ENCODE assay signal across 22 mouse cellular contexts in genomic region chr2:181391541-181391940, GRCm38 (mm10). TPM values are rescaled to one million over a fixed set of nuclear protein-coding genes. Genes with fewer than 3 reads are reported as not detected.
DNase-seq lines count a peak whose midpoint lies in the region; ATAC-seq lines count a peak whose summit lies in the region.
"Had no signal": no experiment of that assay in that cellular context is flagged by ENCODE, and none has a peak within 500 bp of the region (broad histone marks: within the 10 kb centered on the region; RNA-seq: fewer than 3 reads in every experiment).

No protein-coding gene starts in this region.

- no peak overlapping the region for H3K27ac ChIP-seq in hindbrain, embryonic 13.5 days
- no peak overlapping the region for H3K27ac ChIP-seq in hindbrain, embryonic 16.5 days (ENCODE audit: low read depth, low read length)
- H3K27ac ChIP-seq: embryonic facial prominence, embryonic 10.5 days; embryonic facial prominence, embryonic 12.5 days; forebrain, embryonic 13.5 days; forebrain, embryonic 15.5 days had no signal

- 83% methylated on average over 2 of the region's 2 CpGs for WGBS in hindbrain, embryonic 13.5 days
- 67% methylated on average over 2 of the region's 2 CpGs for WGBS in hindbrain, embryonic 16.5 days

- peak; percentile 46 for DNase-seq in gastrocnemius, adult 18-20 months (ENCODE audit: low spot score)
- no peak for DNase-seq in gastrocnemius, adult 8-10 months (ENCODE audit: low spot score in 2 of 2)
- DNase-seq in skeletal muscle tissue, adult 2 months (ENCODE audit: low read depth, low spot score) = peak; percentile 74
- DNase-seq: adrenal gland, adult 8-10 months; adrenal gland, postnatal 14 days; adrenal gland, postnatal 36 days; B cell, adult 2 months; cerebellum, adult 2 months; cerebellum, adult 9-10 months; cerebellum, postnatal 10 days; cerebellum, postnatal 25 days had no signal

- no peaks in the 10 kb centered on the region for H3K27me3 ChIP-seq in hindbrain, embryonic 13.5 days
- no peaks in the 10 kb centered on the region for H3K27me3 ChIP-seq in hindbrain, embryonic 16.5 days (replicated peaks; ENCODE audit: control insufficient read depth, insufficient read depth, low read length)
- H3K27me3 ChIP-seq: CH12.LX; embryonic facial prominence, embryonic 12.5 days; forebrain, embryonic 13.5 days; forebrain, embryonic 15.5 days; Patski had no signal

- H3K4me2 ChIP-seq in hindbrain, embryonic 13.5 days = no peak overlapping the region
- H3K4me2 ChIP-seq in hindbrain, embryonic 16.5 days (ENCODE audit: low read length) = no peak overlapping the region
- H3K4me2 ChIP-seq: embryonic facial prominence, embryonic 12.5 days; forebrain, embryonic 13.5 days; forebrain, embryonic 15.5 days had no signal

- no peak; the same call in 1 of the 2 replicates for ATAC-seq in hindbrain, embryonic 13.5 days (ENCODE audit: low FRiP score)
- ATAC-seq in hindbrain, embryonic 16.5 days = no peak
- ATAC-seq: activated CD4-positive, CD25-positive, alpha-beta regulatory T cell, adult 4 months; CD4-positive, CD25-positive, alpha-beta regulatory T cell, adult 4 months; Patski had no signal

- H3K36me3 ChIP-seq in hindbrain, embryonic 13.5 days = peaks cover 44% of the 10 kb centered on the region
- peaks cover 11% of the 10 kb centered on the region for H3K36me3 ChIP-seq in hindbrain, embryonic 16.5 days (ENCODE audit: control insufficient read depth, insufficient read depth, low read length)

- no peak overlapping the region for H3K4me3 ChIP-seq in hindbrain, embryonic 13.5 days
- no peak overlapping the region for H3K4me3 ChIP-seq in hindbrain, embryonic 16.5 days (ENCODE audit: low read length)
- H3K4me3 ChIP-seq: embryonic facial prominence, embryonic 10.5 days; embryonic facial prominence, embryonic 12.5 days; forebrain, embryonic 13.5 days; forebrain, embryonic 15.5 days had no signal

- 0 out of 2 replicates have a peak overlapping the region, but pooled peaks have one; percentile 20 for H3K9ac ChIP-seq in hindbrain, embryonic 13.5 days
- H3K9ac ChIP-seq in hindbrain, embryonic 16.5 days (ENCODE audit: low read depth, low read length) = no peak overlapping the region
- H3K9ac ChIP-seq: embryonic facial prominence, embryonic 12.5 days; forebrain, embryonic 13.5 days; forebrain, embryonic 15.5 days had no signal

- H3K9me3 ChIP-seq in hindbrain, embryonic 13.5 days = no peaks in the 10 kb centered on the region
- H3K9me3 ChIP-seq in hindbrain, embryonic 16.5 days (ENCODE audit: control insufficient read depth, low read length) = no peaks in the 10 kb centered on the region
- H3K9me3 ChIP-seq: embryonic facial prominence, embryonic 10.5 days; embryonic facial prominence, embryonic 12.5 days; forebrain, embryonic 13.5 days; forebrain, embryonic 15.5 days; G1E had no signal

- no peaks in the 10 kb centered on the region for H3K4me1 ChIP-seq in hindbrain, embryonic 13.5 days (replicated peaks)
- no peaks in the 10 kb centered on the region for H3K4me1 ChIP-seq in hindbrain, embryonic 16.5 days (ENCODE audit: control insufficient read depth, insufficient read depth, low read depth, low read length)
- H3K4me1 ChIP-seq: embryonic facial prominence, embryonic 10.5 days; embryonic facial prominence, embryonic 12.5 days; forebrain, embryonic 13.5 days; forebrain, embryonic 15.5 days had no signal

RNA-seq across cellular contexts. Expression of gene Lime1, which starts 11.7 kb away (rescaled TPM):
- total RNA-seq in gastrocnemius, adult 18-20 months (2021) = 1 to 10 TPM; 3.8 to 4.5 TPM
- total RNA-seq in gastrocnemius, adult 8-10 months (2022) = 1 to 10 TPM; 2.2 to 4.0 (median 3.0) TPM
- polyA plus RNA-seq in hindbrain, embryonic 13.5 days (2015; fragmentation: Nextera tagmentation; extraction: Ambion mirVana) = 43.7 and 45.0 TPM in 2 replicates
- polyA plus RNA-seq in hindbrain, embryonic 16.5 days (2015; fragmentation: Nextera tagmentation; extraction: Ambion mirVana) = 46.4 and 56.5 TPM in 2 replicates

RNA-seq across cellular contexts. Expression of gene Arfrp1, which starts 26.3 kb away (rescaled TPM):
- total RNA-seq in gastrocnemius, adult 18-20 months (2021) = 10 to 100 TPM; 23.0 to 26.5 TPM
- total RNA-seq in gastrocnemius, adult 8-10 months (2022) = 10 to 100 TPM; 20.9 to 25.1 (median 23.8) TPM
- 87.8 and 88.4 TPM in 2 replicates for polyA plus RNA-seq in hindbrain, embryonic 13.5 days (2015; fragmentation: Nextera tagmentation; extraction: Ambion mirVana)
- 83.5 and 87.2 TPM in 2 replicates for polyA plus RNA-seq in hindbrain, embryonic 16.5 days (2015; fragmentation: Nextera tagmentation; extraction: Ambion mirVana)

RNA-seq across cellular contexts. Expression of gene Zgpat, which starts 26.8 kb away (rescaled TPM):
- total RNA-seq in gastrocnemius, adult 18-20 months (2021) = 10 to 100 TPM; 11.7 to 12.4 TPM
- 10 to 100 TPM in 2 of 4 experiments, 1 to 10 TPM in 2; 9.3 to 11.2 (median 10.3) TPM for total RNA-seq in gastrocnemius, adult 8-10 months (2022)
- polyA plus RNA-seq in hindbrain, embryonic 13.5 days (2015; fragmentation: Nextera tagmentation; extraction: Ambion mirVana) = 69.2 and 69.8 TPM in 2 replicates
- polyA plus RNA-seq in hindbrain, embryonic 16.5 days (2015; fragmentation: Nextera tagmentation; extraction: Ambion mirVana) = 75.0 and 83.7 TPM in 2 replicates

Comparison
In these comparisons a context has a peak if more than half of its experiments do, and no peak if none do; other contexts are left out.
1. DNase-seq: peak in gastrocnemius, adult 18-20 months (single experiment) and skeletal muscle tissue, adult 2 months (single experiment); none in gastrocnemius, adult 8-10 months (0 of 2).